8 mouse cellular contexts compared by ENCODE assay signal in genomic region chr16:77014321-77015211, GRCm38 (mm10). TPM values are rescaled to one million over a fixed set of nuclear protein-coding genes. Genes with fewer than 3 reads are reported as not detected.
DNase-seq lines count a peak whose midpoint lies in the region; ATAC-seq lines count a peak whose summit lies in the region.

No protein-coding gene starts in this region.

- DNase-seq in ovary, postnatal 10 days (ENCODE audit: low spot score) = peak; percentile 20
- no peak for DNase-seq in ovary, postnatal 36 days (ENCODE audit: low spot score)
- no peak for DNase-seq in embryonic facial prominence, embryonic 10.5 days (ENCODE audit: low spot score)
- DNase-seq in intestine, embryonic 14.5 days (ENCODE audit: low spot score) = no peak
- no peak for DNase-seq in urinary bladder, postnatal 14 days (ENCODE audit: low spot score)
- DNase-seq in layer of hippocampus, adult 11-12 months (ENCODE audit: low spot score) = no peak
- DNase-seq in layer of hippocampus, postnatal 36 days = no peak

- H3K4me3 ChIP-seq in embryonic facial prominence, embryonic 10.5 days = peak overlapping the region; percentile 86
- H3K4me3 ChIP-seq in intestine, embryonic 14.5 days (ENCODE audit: low read depth, low read length) = peak overlapping the region; percentile 76
- peak overlapping the region; percentile 86 for H3K4me3 ChIP-seq in neural tube, embryonic 12.5 days

- peak overlapping the region; percentile 84 for H3K4me2 ChIP-seq in intestine, embryonic 14.5 days (ENCODE audit: low read length)
- H3K4me2 ChIP-seq in neural tube, embryonic 12.5 days (replicated peaks) = peak overlapping the region; percentile 75

- no peaks in the 10 kb centered on the region for H3K9me3 ChIP-seq in embryonic facial prominence, embryonic 10.5 days
- H3K9me3 ChIP-seq in intestine, embryonic 14.5 days (ENCODE audit: control insufficient read depth, low read length) = no peaks in the 10 kb centered on the region
- H3K9me3 ChIP-seq in neural tube, embryonic 12.5 days = no peaks in the 10 kb centered on the region

- H3K36me3 ChIP-seq in embryonic facial prominence, embryonic 10.5 days (replicated peaks) = no peaks in the 10 kb centered on the region
- H3K36me3 ChIP-seq in intestine, embryonic 14.5 days (ENCODE audit: control insufficient read depth, insufficient read depth, low read length) = no peaks in the 10 kb centered on the region
- H3K36me3 ChIP-seq in neural tube, embryonic 12.5 days = no peaks in the 10 kb centered on the region

- no peak for ATAC-seq in intestine, embryonic 14.5 days (replicated peaks; ENCODE audit: low FRiP score, low TSS enrichment, low read depth)
- no peak for ATAC-seq in neural tube, embryonic 12.5 days (ENCODE audit: low FRiP score, low read depth)

- 3% methylated on average over 17 of the region's 17 CpGs for WGBS in embryonic facial prominence, embryonic 10.5 days
- 3% methylated on average over 17 of the region's 17 CpGs for WGBS in intestine, embryonic 14.5 days
- WGBS in neural tube, embryonic 12.5 days = 1% methylated on average over 17 of the region's 17 CpGs

- peak overlapping the region; percentile 96 for H3K27ac ChIP-seq in embryonic facial prominence, embryonic 10.5 days (replicated peaks)
- peak overlapping the region; percentile 94 for H3K27ac ChIP-seq in intestine, embryonic 14.5 days (ENCODE audit: low read depth)
- peak overlapping the region; percentile 69; the same call in 1 of the 2 replicates for H3K27ac ChIP-seq in neural tube, embryonic 12.5 days

- no peaks in the 10 kb centered on the region for H3K27me3 ChIP-seq in embryonic facial prominence, embryonic 10.5 days (replicated peaks; ENCODE audit: low read depth, poor library complexity, severe bottlenecking)
- H3K27me3 ChIP-seq in intestine, embryonic 14.5 days (replicated peaks; ENCODE audit: control insufficient read depth, insufficient read depth, low read length) = no peaks in the 10 kb centered on the region
- H3K27me3 ChIP-seq in neural tube, embryonic 12.5 days (replicated peaks) = no peaks in the 10 kb centered on the region

- peak overlapping the region; percentile 92 for H3K9ac ChIP-seq in intestine, embryonic 14.5 days (ENCODE audit: low read length)
- H3K9ac ChIP-seq in neural tube, embryonic 12.5 days = peak overlapping the region; percentile 89

- peaks cover 41% of the 10 kb centered on the region for H3K4me1 ChIP-seq in embryonic facial prominence, embryonic 10.5 days
- H3K4me1 ChIP-seq in intestine, embryonic 14.5 days (replicated peaks; ENCODE audit: control insufficient read depth, insufficient read depth, low read length) = peaks cover 21% of the 10 kb centered on the region
- peaks cover 14% of the 10 kb centered on the region for H3K4me1 ChIP-seq in neural tube, embryonic 12.5 days

RNA-seq across cellular contexts. Expression of gene Usp25, which starts 1.1 kb away (rescaled TPM):
- 20.4 and 21.7 TPM in 2 replicates for polyA plus RNA-seq in embryonic facial prominence, embryonic 10.5 days (2016; fragmentation: Nextera tagmentation; extraction: Ambion mirVana)
- polyA plus RNA-seq in intestine, embryonic 14.5 days (2014; fragmentation: Nextera tagmentation; extraction: Ambion mirVana) = 23.7 TPM in 2 replicates
- polyA plus RNA-seq in neural tube, embryonic 12.5 days (2016; fragmentation: Nextera tagmentation; extraction: Ambion mirVana) = 25.6 and 25.7 TPM in 2 replicates
- total RNA-seq in layer of hippocampus, postnatal 36 days (2021) = 10 to 100 TPM; 31.8 to 34.6 TPM
